Mouse (Mus musculus) kidney, embryonic 14.5 days (tissue): ENCODE measurements around the gene Tekt3. TPM values are rescaled to one million over a fixed set of nuclear protein-coding genes. Genes with fewer than 3 reads are reported as not detected.

Experiments
- ATAC-seq: fragments of 200-750 bp; cut with Nextera tagmentation; 2 replicates; pipeline ENCODE4 v1.8.0; 2017; ENCODE audit warnings: moderate number of reproducible peaks, mild to moderate bottlenecking, moderate TSS enrichment, moderate library complexity; ENCODE audit not compliant: low FRiP score, low TSS enrichment
- H3K27ac ChIP-seq: fragments of 300-500 bp; sonication (generic); 2 replicates; pipeline ENCODE4 v1.5.1; 2014; ENCODE audit warnings: low read depth, mild to moderate bottlenecking, low read length, moderate library complexity, mixed read lengths
- H3K27me3 ChIP-seq: fragments of 300-500 bp; sonication (generic); 2 replicates; pipeline ENCODE4 v1.6.1; 2014; ENCODE audit warnings: mild to moderate bottlenecking, low read length; ENCODE audit not compliant: control insufficient read depth, insufficient read depth
- H3K36me3 ChIP-seq: fragments of 300-500 bp; sonication (generic); 2 replicates; pipeline ENCODE4 v1.6.1; 2014; ENCODE audit warnings: low read length, mixed read lengths; ENCODE audit not compliant: control insufficient read depth, insufficient read depth
- H3K4me1 ChIP-seq: fragments of 300-500 bp; sonication (generic); 2 replicates; pipeline ENCODE4 v1.6.1; 2014; ENCODE audit warnings: low read length, mixed read lengths; ENCODE audit not compliant: control insufficient read depth, insufficient read depth
- H3K4me2 ChIP-seq: fragments of 300-500 bp; sonication (generic); replicated peaks from 2 replicates; pipeline ENCODE4 v1.6.1; 2014; ENCODE audit warnings: low read depth, mild to moderate bottlenecking, low read length
- H3K4me3 ChIP-seq: fragments of 300-500 bp; sonication (generic); 2 replicates; pipeline ENCODE4 v1.5.1; 2014; ENCODE audit warnings: mild to moderate bottlenecking, low read length
- H3K9ac ChIP-seq: fragments of 300-500 bp; sonication (generic); 2 replicates; pipeline ENCODE4 v1.6.1; 2014; ENCODE audit warnings: low read depth, mild to moderate bottlenecking, low read length, moderate library complexity
- H3K9me3 ChIP-seq: fragments of 300-500 bp; sonication (generic); 2 replicates; pipeline ENCODE4 v1.6.1; 2016; ENCODE audit warnings: low read length; ENCODE audit not compliant: control insufficient read depth
- WGBS: fragments of 180-500 bp; shearing (Covaris S2); extraction: QIAGEN DNeasy Blood & Tissue Kit; methylation state at CpG from one replicate; pipeline ENCODE4 v1.1.7; 2014; 5-methylcytosine and 5-hydroxymethylcytosine counted together
- polyA plus RNA-seq: library from polyadenylated mRNA; unstranded; fragments of >200 nt; fragmentation: Nextera tagmentation; extraction: Ambion mirVana; gene quantifications from 2 replicates; pipeline ENCODE4 v1.2.1, GENCODE M21; 2014

Tekt3 gene
- polyA plus RNA-seq, 1 experiment from 2014 or later: not detected

GRCm38 (mm10) chr11:63028131-63028530 lies 33.3 kb upstream of the Tekt3 start:
- Histone ChIP-seq H3K9me3 (no peaks in the 10 kb centered on the region), H3K36me3 (no peaks in the 10 kb centered on the region), H3K4me2 (no peak overlapping the region), H3K4me3 (no peak overlapping the region), H3K9ac (no peak overlapping the region), H3K4me1 (peaks cover 5% of the 10 kb centered on the region; the same call in 1 of the 2 replicates), H3K27me3 (no peaks in the 10 kb centered on the region), H3K27ac (0 out of 2 replicates have a peak overlapping the region, but pooled peaks have one; percentile 12)
- 83% methylated on average over 3 of the region's 3 CpGs for WGBS
- no peak for ATAC-seq

GRCm38 (mm10) chr11:63029148-63029714 lies 32.2 kb upstream of the Tekt3 start:
- no peak overlapping the region for H3K4me3 ChIP-seq
- ATAC-seq: peak; percentile 80
- 44% methylated on average over 4 of the region's 4 CpGs for WGBS
- 0 out of 2 replicates have a peak overlapping the region, but pooled peaks have one; percentile 24 for H3K27ac ChIP-seq
- H3K36me3 ChIP-seq: no peaks in the 10 kb centered on the region
- no peak overlapping the region for H3K9ac ChIP-seq
- H3K27me3 ChIP-seq: no peaks in the 10 kb centered on the region
- H3K4me2 ChIP-seq: no peak overlapping the region
- no peaks in the 10 kb centered on the region for H3K9me3 ChIP-seq
- H3K4me1 ChIP-seq: peaks cover 5% of the 10 kb centered on the region; the same call in 1 of the 2 replicates

GRCm38 (mm10) chr11:63029721-63030120 lies 31.7 kb upstream of the Tekt3 start:
- H3K4me2 ChIP-seq: no peak overlapping the region
- peaks cover 5% of the 10 kb centered on the region; the same call in 1 of the 2 replicates for H3K4me1 ChIP-seq
- H3K27me3 ChIP-seq: no peaks in the 10 kb centered on the region
- no peak overlapping the region for H3K9ac ChIP-seq
- no peak overlapping the region for H3K4me3 ChIP-seq
- H3K27ac ChIP-seq: no peak overlapping the region
- H3K9me3 ChIP-seq: no peaks in the 10 kb centered on the region
- ATAC-seq: no peak
- H3K36me3 ChIP-seq: no peaks in the 10 kb centered on the region
- WGBS: 78% methylated on average over 6 of the region's 6 CpGs

- no peaks in the 10 kb centered on the region for H3K36me3 ChIP-seq
- H3K4me1 ChIP-seq: no peaks in the 10 kb centered on the region
- no peak overlapping the region for H3K9ac ChIP-seq
- H3K27ac ChIP-seq: no peak overlapping the region
- no peaks in the 10 kb centered on the region for H3K9me3 ChIP-seq
- H3K4me3 ChIP-seq: no peak overlapping the region
- no peaks in the 10 kb centered on the region for H3K27me3 ChIP-seq
- no peak for ATAC-seq
- 68% methylated on average over 11 of the region's 11 CpGs for WGBS
- H3K4me2 ChIP-seq: no peak overlapping the region
These were observed 25.8 kb upstream of the Tekt3 start for GRCm38 (mm10) chr11:63035420-63036211.

GRCm38 (mm10) chr11:63040002-63040661 lies 21.3 kb upstream of the Tekt3 start:
- Histone ChIP-seq H3K9me3 (no peaks in the 10 kb centered on the region), H3K4me2 (no peak overlapping the region), H3K4me1 (no peaks in the 10 kb centered on the region), H3K9ac (no peak overlapping the region), H3K27me3 (no peaks in the 10 kb centered on the region), H3K4me3 (no peak overlapping the region), H3K36me3 (no peaks in the 10 kb centered on the region), H3K27ac (peak overlapping the region; percentile 42; the same call in 1 of the 2 replicates)
- 35% methylated on average over 12 of the region's 12 CpGs for WGBS
- peak; percentile 62; the same call in 1 of the 2 replicates for ATAC-seq

GRCm38 (mm10) chr11:63045771-63046170 lies 15.7 kb upstream of the Tekt3 start:
- Histone ChIP-seq H3K27me3 (no peaks in the 10 kb centered on the region), H3K27ac (no peak overlapping the region), H3K9me3 (no peaks in the 10 kb centered on the region), H3K9ac (no peak overlapping the region), H3K4me3 (no peak overlapping the region), H3K4me2 (no peak overlapping the region), H3K36me3 (no peaks in the 10 kb centered on the region), H3K4me1 (no peaks in the 10 kb centered on the region)
- WGBS: 77% methylated on average over 3 of the region's 3 CpGs
- no peak for ATAC-seq

- H3K9ac ChIP-seq: no peak overlapping the region
- H3K36me3 ChIP-seq: no peaks in the 10 kb centered on the region
- 86% methylated on average over 8 of the region's 8 CpGs for WGBS
- no peaks in the 10 kb centered on the region for H3K27me3 ChIP-seq
- no peak overlapping the region for H3K4me2 ChIP-seq
- H3K4me1 ChIP-seq: no peaks in the 10 kb centered on the region
- no peak overlapping the region for H3K4me3 ChIP-seq
- no peaks in the 10 kb centered on the region for H3K9me3 ChIP-seq
- no peak for ATAC-seq
- no peak overlapping the region for H3K27ac ChIP-seq
These were observed 15.1 kb upstream of the Tekt3 start for GRCm38 (mm10) chr11:63046380-63046779.

GRCm38 (mm10) chr11:63050362-63050932 lies 11.0 kb upstream of the Tekt3 start:
- Histone ChIP-seq H3K9me3 (no peaks in the 10 kb centered on the region), H3K27me3 (no peaks in the 10 kb centered on the region), H3K4me2 (no peak overlapping the region), H3K4me3 (no peak overlapping the region), H3K9ac (no peak overlapping the region), H3K36me3 (no peaks in the 10 kb centered on the region), H3K27ac (no peak overlapping the region), H3K4me1 (no peaks in the 10 kb centered on the region)
- WGBS: 93% methylated on average over 6 of the region's 6 CpGs
- ATAC-seq: no peak
